Mouse (Mus musculus) G1E (cell line): ENCODE data around the gene B3gat2.

Source experiments
- CTCF ChIP-seq: IDR thresholded peaks from 2 replicates; pipeline ENCODE4 v1.5.1; 2012; ENCODE audit warnings: low read depth, low read length, inconsistent platforms, mixed read lengths
- GATA1 ChIP-seq: IDR thresholded peaks from 2 replicates; pipeline ENCODE4 v1.6.1; 2012; ENCODE audit warnings: borderline replicate concordance, low read length, inconsistent platforms, mixed read lengths

DNA sequence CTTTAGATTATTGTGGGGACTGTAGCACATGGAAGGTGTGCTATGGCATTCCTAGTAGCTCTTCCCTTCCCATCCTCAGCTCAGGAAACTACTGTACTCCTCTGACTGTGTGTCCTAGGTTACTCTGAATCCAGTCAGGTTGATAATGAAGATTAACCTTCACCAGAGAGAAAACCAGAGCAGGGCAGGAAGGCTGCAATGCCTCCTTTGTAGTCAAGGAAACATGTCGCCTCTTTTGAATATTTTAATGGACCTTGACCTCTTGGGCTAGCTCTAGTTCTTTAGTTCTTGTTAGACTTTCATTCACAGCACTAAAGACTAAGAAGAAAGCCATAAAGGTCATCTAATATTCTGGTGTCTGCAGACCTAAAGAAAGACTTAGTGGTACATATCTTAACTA is 7.2 kb upstream of the B3gat2 start:
- TF ChIP-seq CTCF (no peak), GATA1 (no peak)
